Mouse (Mus musculus) cerebellum, adult 2 months (tissue): ENCODE data around the gene Pcna. TPM values are rescaled to one million over a fixed set of nuclear protein-coding genes. Genes with fewer than 3 reads are reported as not detected.
A peak's percentile ranks its signal among the peaks of the same experiment; 100 is the strongest.
"Not testable (repeated sequence)": the region's sequence is repeated elsewhere in the genome, so short reads cannot be mapped to it uniquely, and the experiment has no call there.

Experiments
- DNase-seq, 2 experiments: peaks; one replicate each; pipeline ENCODE4 v3.0.0; 2021
- H3K27ac ChIP-seq: fragments of 200-500 bp; 2 replicates; pipeline ENCODE4 v1.5.1; 2012; ENCODE audit warnings: low read length, control low read depth, inconsistent platforms; ENCODE audit not compliant: insufficient read depth
- H3K27me3 ChIP-seq: fragments of 200-500 bp; 2 replicates; pipeline ENCODE4 v1.6.1; 2012; ENCODE audit warnings: inconsistent platforms, mild to moderate bottlenecking, low read length, moderate library complexity; ENCODE audit not compliant: control insufficient read depth, insufficient read depth
- H3K4me1 ChIP-seq: fragments of 200-500 bp; 2 replicates; pipeline ENCODE4 v1.6.1; 2011; ENCODE audit warnings: low read length; ENCODE audit not compliant: control insufficient read depth, insufficient read depth
- H3K4me3 ChIP-seq: fragments of 200-500 bp; replicated peaks from 2 replicates; pipeline ENCODE3; 2011; ENCODE audit warnings: mild to moderate bottlenecking, low read depth, low read length, control low read depth; ENCODE audit not compliant: insufficient read depth
- CTCF ChIP-seq: fragments of 200-500 bp; IDR thresholded peaks from 2 replicates; pipeline ENCODE4 v1.5.1; 2011; ENCODE audit warnings: low read depth, mild to moderate bottlenecking, control low read depth, low read length, moderate library complexity, borderline replicate concordance; ENCODE audit not compliant: insufficient read depth
- POLR2A ChIP-seq: fragments of 200-500 bp; IDR thresholded peaks from 2 replicates; pipeline ENCODE4 v1.6.1; 2011; ENCODE audit warnings: low read length, control low read depth, borderline replicate concordance; ENCODE audit not compliant: insufficient read depth
- WGBS: fragments of 180-500 bp; shearing (Covaris S2); methylation state at CpG from one replicate; pipeline ENCODE4 v1.1.7; 2018; 5-methylcytosine and 5-hydroxymethylcytosine counted together
- polyA plus RNA-seq: library from polyadenylated mRNA; depleted of rRNA; stranded (reverse); fragments of >200 nt; gene quantifications from 2 replicates; pipeline ENCODE4 v1.2.3, GENCODE M21; 2012

Gene Pcna
- polyA plus RNA-seq, 1 experiment = 69.3 TPM

GRCm38 (mm10) chr2:132286376-132287076, 33.4 kb upstream of the Pcna start:
- 32% methylated on average over 9 of the region's 9 CpGs for WGBS
- DNase-seq = peak; percentile 78 to 86

GRCm38 (mm10) chr2:132285722-132286121, 32.6 kb upstream of the Pcna start:
- H3K4me1 ChIP-seq = peaks cover 19% of the 10 kb centered on the region
- H3K27me3 ChIP-seq, DNase-seq, H3K27ac ChIP-seq, H3K4me3 ChIP-seq: not testable (repeated sequence)
- WGBS = 92% methylated on average over 5 of the region's 5 CpGs

More at GRCm38 (mm10) chr2:132286376-132287076, 33.4 kb upstream of the Pcna start:
- no peak overlapping the region for H3K27ac ChIP-seq
- no peaks in the 10 kb centered on the region for H3K27me3 ChIP-seq
- no peak overlapping the region for H3K4me3 ChIP-seq
- peaks cover 23% of the 10 kb centered on the region for H3K4me1 ChIP-seq
- TF ChIP-seq CTCF = no peak
- no peak for TF ChIP-seq POLR2A

GRCm38 (mm10) chr2:132284492-132285139, 31.5 kb upstream of the Pcna start:
- H3K4me3 ChIP-seq = no peak overlapping the region
- TF ChIP-seq CTCF (no peak), POLR2A (no peak)
- 86% methylated on average over 12 of the region's 12 CpGs for WGBS
- H3K4me1 ChIP-seq = peaks cover 18% of the 10 kb centered on the region
- H3K27ac ChIP-seq = peak overlapping the region; percentile 1; the same call in 1 of the 2 replicates
- no peak for DNase-seq
- H3K27me3 ChIP-seq = no peaks in the 10 kb centered on the region

GRCm38 (mm10) chr2:132283236-132284070, 30.3 kb upstream of the Pcna start:
- Histone ChIP-seq H3K27me3 (no peaks in the 10 kb centered on the region), H3K4me1 (peaks cover 24% of the 10 kb centered on the region), H3K27ac (no peak overlapping the region), H3K4me3 (no peak overlapping the region)
- TF ChIP-seq CTCF (no peak), POLR2A (no peak)
- DNase-seq = no peak
- WGBS = 60% methylated on average over 15 of the region's 15 CpGs

GRCm38 (mm10) chr2:132282453-132283174, 29.5 kb upstream of the Pcna start:
- no peak for DNase-seq
- 42% methylated on average over 12 of the region's 12 CpGs for WGBS
- H3K27me3 ChIP-seq = no peaks in the 10 kb centered on the region
- TF ChIP-seq POLR2A (no peak), CTCF (no peak)
- H3K4me3 ChIP-seq = no peak overlapping the region
- peaks cover 26% of the 10 kb centered on the region for H3K4me1 ChIP-seq
- H3K27ac ChIP-seq = no peak overlapping the region

- DNase-seq = no peak
- Histone ChIP-seq H3K27me3 (no peaks in the 10 kb centered on the region), H3K27ac (no peak overlapping the region), H3K4me3 (no peak overlapping the region), H3K4me1 (peaks cover 29% of the 10 kb centered on the region)
- TF ChIP-seq CTCF (no peak), POLR2A (no peak)
- 41% methylated on average over 10 of the region's 10 CpGs for WGBS
Measured at GRCm38 (mm10) chr2:132281560-132282452, 28.7 kb upstream of the Pcna start.

- no peak for DNase-seq
- TF ChIP-seq POLR2A = no peak
- TF ChIP-seq CTCF = no peak
- 83% methylated on average over 10 of the region's 10 CpGs for WGBS
- H3K4me1 ChIP-seq = peaks cover 29% of the 10 kb centered on the region
- H3K27me3 ChIP-seq = no peaks in the 10 kb centered on the region
- H3K4me3 ChIP-seq = no peak overlapping the region
- H3K27ac ChIP-seq = no peak overlapping the region
Measured at GRCm38 (mm10) chr2:132280518-132281120, 27.5 kb upstream of the Pcna start.
